ENCODE assay signal across 8 mouse cellular contexts in the genomic region with DNA sequence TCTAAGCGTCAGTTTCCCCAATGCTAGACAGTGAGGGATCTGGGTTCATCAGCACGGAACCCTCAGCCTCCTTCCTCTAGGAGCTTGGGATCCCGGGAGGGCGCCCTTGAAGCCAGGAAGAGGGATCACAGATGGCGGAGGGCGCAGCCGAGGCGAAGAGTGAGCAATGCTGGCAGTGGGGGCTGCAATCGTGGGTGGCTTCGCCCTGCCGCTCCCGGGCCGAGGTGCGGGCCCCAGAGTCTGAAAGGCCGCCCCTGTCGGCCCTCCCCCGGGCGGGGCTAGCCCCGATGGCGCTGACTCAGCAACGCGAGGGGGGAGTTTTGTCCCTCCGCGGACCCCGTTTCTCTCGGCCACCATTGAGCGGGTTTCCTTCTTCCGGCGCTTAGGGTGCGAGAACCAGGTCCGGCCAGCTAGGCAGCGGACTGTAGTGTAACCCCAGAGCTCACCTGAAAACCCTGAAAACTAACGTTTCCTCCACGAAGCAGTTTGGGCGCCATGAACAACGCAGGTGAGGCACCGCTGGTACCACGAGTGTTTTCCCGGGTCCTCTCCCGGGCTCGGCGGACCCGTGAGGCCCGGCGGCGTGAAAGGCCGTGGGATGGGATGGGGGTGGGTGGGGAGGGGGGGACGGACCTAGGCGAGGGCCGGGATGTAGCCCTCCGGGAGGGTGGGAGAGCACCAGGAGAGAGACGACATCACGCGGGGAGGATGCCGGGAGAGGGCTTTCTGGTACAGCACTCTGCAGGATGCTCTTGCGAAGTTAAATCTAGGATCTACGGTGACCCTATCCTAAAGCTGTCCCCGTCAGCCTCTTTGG. TPM values are rescaled to one million over a fixed set of nuclear protein-coding genes. Genes with fewer than 3 reads are reported as not detected.
A peak's percentile ranks its signal among the peaks of the same experiment; 100 is the strongest.
DNase-seq lines count a peak whose midpoint lies in the region; ATAC-seq and TF ChIP-seq lines count a peak whose summit lies in the region.

No protein-coding gene starts in this region.

- peak overlapping the region; percentile 82 for H3K27ac ChIP-seq in forebrain, postnatal 0 days (ENCODE audit: low read depth, low read length)
- peak overlapping the region; percentile 88 for H3K27ac ChIP-seq in lung, embryonic 16.5 days (ENCODE audit: low read length)

- peaks cover 18% of the 10 kb centered on the region for H3K4me1 ChIP-seq in G1E (ENCODE audit: insufficient read depth, low read depth, low read length)
- no peaks in the 10 kb centered on the region for H3K4me1 ChIP-seq in forebrain, postnatal 0 days (ENCODE audit: insufficient read depth)
- H3K4me1 ChIP-seq in lung, embryonic 16.5 days (replicated peaks; ENCODE audit: control insufficient read depth, insufficient read depth, low read length): peaks cover 11% of the 10 kb centered on the region

- H3K9me3 ChIP-seq in G1E (replicated peaks): no peaks in the 10 kb centered on the region
- H3K9me3 ChIP-seq in forebrain, postnatal 0 days (ENCODE audit: low read length): no peaks in the 10 kb centered on the region
- H3K9me3 ChIP-seq in lung, embryonic 16.5 days (ENCODE audit: control insufficient read depth, low read length): no peaks in the 10 kb centered on the region

- no peak for TF ChIP-seq CTCF in G1E (IDR thresholded peaks at IDR 0.05; ENCODE audit: low read depth, low read length)
- no peak; the same call in 1 of the 2 replicates for TF ChIP-seq CTCF in forebrain, postnatal 0 days (IDR thresholded peaks at IDR 0.05; ENCODE audit: low read depth)

- H3K27me3 ChIP-seq in G1E (ENCODE audit: insufficient read depth, low read length): peaks cover 6% of the 10 kb centered on the region; the same call in 1 of the 2 replicates
- no peaks in the 10 kb centered on the region for H3K27me3 ChIP-seq in forebrain, postnatal 0 days (ENCODE audit: insufficient read depth, low read length)
- no peaks in the 10 kb centered on the region for H3K27me3 ChIP-seq in lung, embryonic 16.5 days (ENCODE audit: control insufficient read depth, insufficient read depth, low read depth, low read length)

- peak overlapping the region; percentile 85 for H3K4me3 ChIP-seq in G1E (ENCODE audit: low read depth, low read length)
- H3K4me3 ChIP-seq in forebrain, postnatal 0 days (ENCODE audit: low read depth, low read length): peak overlapping the region; percentile 86
- H3K4me3 ChIP-seq in lung, embryonic 16.5 days (ENCODE audit: low read length): peak overlapping the region; percentile 77

- peak overlapping the region; percentile 79 for H3K4me2 ChIP-seq in forebrain, postnatal 0 days (ENCODE audit: low read depth)
- H3K4me2 ChIP-seq in lung, embryonic 16.5 days (ENCODE audit: low read depth, low read length): peak overlapping the region; percentile 93

- peak overlapping the region; percentile 83 for H3K9ac ChIP-seq in forebrain, postnatal 0 days
- H3K9ac ChIP-seq in lung, embryonic 16.5 days (ENCODE audit: low read length): peak overlapping the region; percentile 83

- peaks cover 26% of the 10 kb centered on the region for H3K36me3 ChIP-seq in G1E (replicated peaks)
- H3K36me3 ChIP-seq in forebrain, postnatal 0 days (ENCODE audit: insufficient read depth): peaks cover 4% of the 10 kb centered on the region; the same call in 1 of the 2 replicates
- H3K36me3 ChIP-seq in lung, embryonic 16.5 days (ENCODE audit: control insufficient read depth, insufficient read depth, low read length): peaks cover 4% of the 10 kb centered on the region

- 1% methylated on average over 56 of the region's 58 CpGs for WGBS in forebrain, postnatal 0 days
- WGBS in lung, embryonic 16.5 days: under 1% methylated on average over 57 of the region's 58 CpGs

- ATAC-seq in G1E (ENCODE audit: extremely low read depth, insufficient number of reproducible peaks, low FRiP score, poor library complexity, severe bottlenecking): peak; percentile 57
- ATAC-seq in forebrain, postnatal 0 days: peak; percentile 96
- peak; percentile 91 to 97 for ATAC-seq in hematopoietic stem cell, adult 5-6 weeks (replicated peaks in 1 of 2; ENCODE audit: insufficient read depth in 1 of 2, low FRiP score in 2 of 2, low TSS enrichment in 1 of 2, low read depth in 1 of 2, poor library complexity in 2 of 2, severe bottlenecking in 2 of 2)
- peak; percentile 98 for ATAC-seq in lung, embryonic 16.5 days (ENCODE audit: low read depth)

- DNase-seq in G1E (ENCODE audit: low spot score): peak; percentile 82
- peak; percentile 90 to 95 for DNase-seq in cerebellum, adult 18-20 months
- DNase-seq in forebrain, postnatal 0 days: peak; percentile 90
- DNase-seq in layer of hippocampus, adult 9-10 months (ENCODE audit: low spot score): peak; percentile 85
- DNase-seq in ovary, postnatal 10 days (ENCODE audit: low spot score): peak; percentile 97
- DNase-seq in thymus, postnatal 10 days (ENCODE audit: low spot score in 2 of 2): peak; percentile 89 to 94

RNA-seq across cellular contexts. Expression of a gene that starts 21.0 kb away (rescaled TPM):
- total RNA-seq in G1E (2014; fragmentation: Nextera tagmentation) (150 and 173 TPM in 2 replicates), G1E (2017) (304 and 320 TPM in 2 replicates)
- polyA plus RNA-seq in G1E (2012): 22.7 and 23.4 TPM in 2 replicates
- total RNA-seq in forebrain, postnatal 0 days (2014; rRNA removed): 98.1 and 106 TPM in 2 replicates
- polyA plus RNA-seq in forebrain, postnatal 0 days (2015; fragmentation: Nextera tagmentation; extraction: Ambion mirVana): 91.1 and 111 TPM in 2 replicates
- total RNA-seq in hematopoietic stem cell, adult 5-6 weeks (2017): 161 and 167 TPM in 2 replicates
- polyA plus RNA-seq in lung, embryonic 16.5 days (2015; fragmentation: Nextera tagmentation; extraction: Ambion mirVana): 163 and 165 TPM in 2 replicates

RNA-seq across cellular contexts. Expression of a gene that starts 43.6 kb away (rescaled TPM):
- not detected in 2 replicates for total RNA-seq in G1E (2014; fragmentation: Nextera tagmentation)
- total RNA-seq in G1E (2017): 0.38 TPM in 1 of 2 replicates, not detected in the other
- not detected in 2 replicates for polyA plus RNA-seq in G1E (2012)
- not detected in 2 replicates for total RNA-seq in forebrain, postnatal 0 days (2014; rRNA removed)
- polyA plus RNA-seq in forebrain, postnatal 0 days (2015; fragmentation: Nextera tagmentation; extraction: Ambion mirVana): 0.13 TPM in 1 of 2 replicates, not detected in the other
- total RNA-seq in hematopoietic stem cell, adult 5-6 weeks (2017): not detected in 2 replicates
- polyA plus RNA-seq in lung, embryonic 16.5 days (2015; fragmentation: Nextera tagmentation; extraction: Ambion mirVana): 0.11 and 0.47 TPM in 2 replicates

RNA-seq across cellular contexts. Expression of a gene that starts 52.8 kb away (rescaled TPM):
- total RNA-seq in G1E (2014; fragmentation: Nextera tagmentation) (not detected in 2 replicates), G1E (2017) (0.12 and 0.27 TPM in 2 replicates)
- polyA plus RNA-seq in G1E (2012): not detected in 2 replicates
- 1.3 and 3.0 TPM in 2 replicates for total RNA-seq in forebrain, postnatal 0 days (2014; rRNA removed)
- 2.2 and 3.0 TPM in 2 replicates for polyA plus RNA-seq in forebrain, postnatal 0 days (2015; fragmentation: Nextera tagmentation; extraction: Ambion mirVana)
- total RNA-seq in hematopoietic stem cell, adult 5-6 weeks (2017): not detected in 2 replicates
- polyA plus RNA-seq in lung, embryonic 16.5 days (2015; fragmentation: Nextera tagmentation; extraction: Ambion mirVana): 1.4 and 1.5 TPM in 2 replicates

Comparison
In these comparisons a context has a peak if more than half of its experiments do, and no peak if none do; other contexts are left out.
1. Peak in every context shown above with its lines: DNase-seq, ATAC-seq, H3K4me3 ChIP-seq and H3K27ac ChIP-seq.